Mouse (Mus musculus) kidney, adult 2 months (tissue): ENCODE results near the gene Lmod1.

Experiments
- CTCF ChIP-seq: fragments of 200-500 bp; conservative IDR thresholded peaks from 2 replicates; pipeline ENCODE4 v1.5.1; 2011; ENCODE audit warnings: low read depth, mild to moderate bottlenecking, control low read depth, low read length, moderate library complexity, mixed read lengths; ENCODE audit not compliant: insufficient read depth, insufficient read length
- POLR2A ChIP-seq: fragments of 200-500 bp; IDR thresholded peaks from one replicate; pipeline ENCODE4 v1.6.1; 2011; ENCODE audit warnings: low read depth, low read length, control low read depth

GRCm38 (mm10) chr1:135324571-135324970, at the start of gene Lmod1:
- TF ChIP-seq CTCF (no peak), POLR2A (no peak)
